Mouse (Mus musculus) thymus, postnatal 4 days (tissue): ENCODE measurements around the gene 9130409I23Rik.
A peak's percentile ranks its signal among the peaks of the same experiment; 100 is the strongest.
"Not testable (repeated sequence)": the region's sequence is repeated elsewhere in the genome, so short reads cannot be mapped to it uniquely, and the experiment has no call there.

Experiments
- DNase-seq: peaks from one replicate; pipeline ENCODE4 v3.0.0; 2021

The 9130409I23Rik gene

DNA sequence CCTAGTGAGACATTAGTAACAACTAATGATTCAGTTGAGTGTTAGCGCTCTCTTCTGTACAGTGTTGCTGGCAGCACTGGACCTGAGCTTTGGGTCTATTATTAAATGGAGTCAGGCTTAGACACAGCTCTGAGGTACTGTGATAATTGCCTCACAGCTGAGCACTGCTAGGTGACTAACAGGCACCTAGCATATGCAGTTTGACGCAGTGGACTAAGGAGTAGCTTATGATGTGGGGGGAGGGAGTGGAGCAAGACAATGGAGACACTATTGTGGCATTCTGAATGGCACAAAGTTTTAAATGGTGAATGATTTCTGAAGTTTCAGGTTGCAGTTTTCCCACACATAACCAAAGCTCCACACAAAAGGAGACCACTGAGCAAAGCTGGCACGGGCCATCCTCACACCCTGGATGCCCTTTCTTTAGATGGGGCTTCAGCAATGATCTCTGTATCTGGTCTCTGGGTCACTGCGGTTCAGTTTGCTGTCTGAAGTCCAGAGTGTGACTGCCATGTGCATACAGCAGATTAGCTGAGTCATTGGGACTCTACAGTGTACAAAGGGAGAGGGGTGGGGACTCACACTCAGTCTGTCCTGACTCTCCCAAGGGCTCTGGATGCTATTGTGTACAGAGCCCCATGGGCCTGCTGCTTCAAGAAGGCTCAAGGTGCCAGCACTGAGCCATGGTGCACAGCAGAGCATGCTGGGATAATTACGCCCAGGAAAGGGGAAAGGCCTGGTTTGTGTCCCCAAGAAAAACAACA is 15.8 kb upstream of the 9130409I23Rik start:
- not testable (repeated sequence) for DNase-seq

DNA sequence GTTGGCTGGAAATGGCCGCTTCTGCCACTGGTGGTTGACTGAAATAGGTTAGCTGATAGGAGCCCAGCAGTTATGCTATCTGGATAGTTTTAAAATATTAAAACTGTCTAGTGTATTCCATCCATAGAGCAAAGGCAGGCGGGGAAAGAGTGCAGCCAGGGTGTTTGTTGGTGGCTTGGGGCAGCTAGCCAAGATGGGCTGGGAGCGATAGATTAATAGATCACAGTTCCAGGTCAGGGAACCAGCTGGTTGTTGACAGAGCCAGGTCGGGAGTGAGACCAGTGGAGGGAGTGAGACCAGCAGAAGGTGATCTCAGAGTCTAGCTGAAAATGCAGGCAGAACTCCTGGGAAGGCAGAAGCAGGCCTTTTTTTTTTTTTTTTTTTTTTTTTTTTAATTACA is 13.4 kb upstream of the 9130409I23Rik start:
- DNase-seq: no peak

GRCm38 (mm10) chr1:181039652-181040051 is 11.4 kb upstream of the 9130409I23Rik start:
- DNase-seq: peak; percentile 44

- DNase-seq: no peak
These were observed 3.5 kb upstream of the 9130409I23Rik start for GRCm38 (mm10) chr1:181047520-181047919.

DNA sequence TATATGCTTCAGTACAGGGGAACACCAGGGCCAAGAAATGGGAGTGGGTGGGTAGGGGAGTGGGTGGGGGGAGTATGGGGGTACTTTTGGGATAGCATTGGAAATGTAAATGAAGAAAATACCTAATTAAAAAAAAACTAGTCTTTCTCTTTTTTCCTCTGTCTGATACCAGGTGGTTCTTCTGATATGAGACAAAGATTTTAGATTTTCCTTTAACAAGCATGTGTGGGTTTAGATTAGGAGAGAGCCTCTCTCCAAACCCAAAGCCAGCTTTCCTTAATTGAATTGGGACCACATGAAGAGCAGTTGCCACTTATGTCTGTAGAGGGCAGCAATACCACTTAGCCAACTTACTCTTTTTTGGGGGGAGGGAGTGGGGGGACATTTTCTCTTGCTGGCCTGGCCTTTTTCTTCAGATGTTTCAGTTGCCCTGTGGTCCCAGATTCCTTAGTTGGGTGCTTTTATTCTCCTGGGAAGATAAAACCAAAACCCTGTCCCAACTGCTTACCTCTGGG is 1.7 kb upstream of the 9130409I23Rik start:
- DNase-seq: no peak

DNA sequence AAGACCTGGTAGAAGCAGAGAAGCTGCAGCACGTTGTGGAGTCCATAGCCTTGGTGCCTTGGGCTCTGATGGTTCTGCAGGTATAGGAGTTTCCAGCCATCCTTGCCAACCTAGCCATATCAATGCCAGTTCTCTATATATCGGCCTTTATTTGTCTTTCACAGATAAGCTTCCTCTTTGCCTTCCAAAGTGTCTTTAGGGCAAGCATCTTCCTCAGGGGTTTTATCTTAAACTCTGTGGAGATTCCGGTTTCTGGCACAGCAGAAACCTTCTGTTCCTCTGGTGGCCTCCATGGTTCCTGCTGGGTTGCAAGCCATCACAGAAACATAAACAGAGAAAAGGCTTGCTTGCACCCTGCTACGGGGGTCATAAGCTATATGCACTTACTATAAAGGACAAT is 1.9 kb downstream of the 9130409I23Rik start:
- DNase-seq: no peak

- no peak for DNase-seq
These were observed 10.9 kb downstream of the 9130409I23Rik start for GRCm38 (mm10) chr1:181061784-181062485.

GRCm38 (mm10) chr1:181063991-181064390 is 13.0 kb downstream of the 9130409I23Rik start:
- no peak for DNase-seq

DNA sequence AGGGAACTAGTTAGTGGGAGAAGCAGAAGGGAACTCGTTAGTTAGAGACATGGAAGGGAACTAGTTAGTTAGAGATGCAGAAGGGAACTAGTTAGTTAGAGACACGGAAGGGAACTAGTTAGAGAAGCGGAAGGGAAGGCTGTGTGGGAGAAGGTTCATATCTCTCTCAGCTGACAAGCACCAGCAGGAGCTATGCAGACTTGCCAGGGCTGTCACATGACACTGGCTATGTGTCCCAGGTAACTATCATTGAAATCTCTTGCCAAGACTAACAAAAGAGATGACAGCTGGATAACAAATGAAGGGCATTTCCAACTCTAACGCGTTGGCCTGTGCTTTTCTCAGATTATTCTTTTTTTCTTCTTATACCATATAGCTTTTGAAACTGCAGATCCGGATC is 13.6 kb downstream of the 9130409I23Rik start:
- no peak for DNase-seq

GRCm38 (mm10) chr1:181068344-181068743 is 17.3 kb downstream of the 9130409I23Rik start:
- no peak for DNase-seq

DNA sequence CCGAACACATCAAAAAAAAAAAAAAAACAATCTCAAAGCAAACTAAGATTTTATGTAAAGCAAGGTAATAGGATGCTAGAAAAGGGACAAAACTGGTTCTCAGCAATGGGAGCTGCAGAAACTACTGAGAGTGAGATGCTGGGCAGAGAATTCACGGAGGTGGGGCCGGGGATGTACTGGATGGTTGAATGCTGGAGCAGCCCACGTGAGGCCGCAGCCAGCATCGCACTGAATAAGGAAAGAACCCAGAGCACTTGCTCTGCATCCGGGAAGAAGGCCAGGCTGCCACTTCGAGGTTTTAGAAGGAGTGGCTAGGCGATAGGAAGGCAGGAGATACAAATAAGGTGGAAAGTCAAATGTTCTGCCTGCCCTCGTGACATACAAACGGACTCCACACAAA is 18.6 kb downstream of the 9130409I23Rik start:
- DNase-seq: no peak

DNA sequence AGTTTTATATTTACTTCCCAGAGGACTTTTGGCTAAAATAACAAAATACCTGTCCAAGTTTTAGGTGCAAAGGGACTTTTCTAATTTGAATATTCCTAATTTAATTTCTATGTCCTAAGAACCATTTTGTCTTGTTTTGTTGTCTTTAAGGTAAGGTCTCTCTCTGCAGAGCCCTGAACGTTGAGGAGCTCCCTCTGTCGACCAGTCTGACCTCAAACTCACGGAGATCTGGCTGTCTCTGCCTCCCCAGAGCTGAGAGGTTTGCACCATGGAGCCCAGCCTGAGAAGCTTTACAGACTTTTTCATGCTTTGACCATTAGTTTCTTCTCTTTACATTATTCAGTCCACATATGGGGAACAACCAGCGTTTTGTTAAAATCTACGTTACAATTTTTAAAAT is 22.0 kb downstream of the 9130409I23Rik start:
- DNase-seq: peak; percentile 35

GRCm38 (mm10) chr1:181084021-181084420 is 33.0 kb downstream of the 9130409I23Rik start:
- peak; percentile 34 for DNase-seq

GRCm38 (mm10) chr1:181090048-181090447 is 39.0 kb downstream of the 9130409I23Rik start:
- DNase-seq: no peak
